Mouse (Mus musculus) midbrain, embryonic 15.5 days (tissue): ENCODE measurements at regions not wholly inside any gene's neighbourhood (a gene's known extent, or its start where the extent isn't known, plus 50 kb on each side); places are given as distances from the start of the nearest gene placed in this dataset.

Experiments
- ATAC-seq: fragments of 200-750 bp; cut with Nextera tagmentation; replicated peaks from 2 replicates; pipeline ENCODE4 v1.8.0; 2017; ENCODE audit warnings: moderate TSS enrichment
- H3K27ac ChIP-seq: fragments of 300-500 bp; sonication (generic); 2 replicates; pipeline ENCODE4 v1.5.1; 2015; ENCODE audit warnings: mild to moderate bottlenecking, inconsistent platforms
- H3K27me3 ChIP-seq: fragments of 300-500 bp; sonication (generic); replicated peaks from 2 replicates; pipeline ENCODE4 v1.6.1; 2015; ENCODE audit warnings: inconsistent platforms
- H3K36me3 ChIP-seq: fragments of 300-500 bp; sonication (generic); replicated peaks from 2 replicates; pipeline ENCODE4 v1.6.1; 2015; ENCODE audit warnings: inconsistent platforms
- H3K4me1 ChIP-seq: fragments of 300-500 bp; sonication (generic); 2 replicates; pipeline ENCODE4 v1.6.1; 2015; ENCODE audit warnings: inconsistent platforms
- H3K4me2 ChIP-seq: fragments of 300-500 bp; sonication (generic); 2 replicates; pipeline ENCODE4 v1.6.1; 2015; ENCODE audit warnings: inconsistent platforms, mild to moderate bottlenecking, moderate library complexity
- H3K4me3 ChIP-seq: fragments of 300-500 bp; sonication (generic); 2 replicates; pipeline ENCODE4 v1.5.1; 2015; ENCODE audit warnings: mild to moderate bottlenecking, inconsistent platforms
- H3K9ac ChIP-seq: fragments of 300-500 bp; sonication (generic); 2 replicates; pipeline ENCODE4 v1.6.1; 2015; ENCODE audit warnings: mild to moderate bottlenecking, inconsistent platforms
- H3K9me3 ChIP-seq: fragments of 300-500 bp; sonication (generic); 2 replicates; pipeline ENCODE4 v1.6.1; 2016; ENCODE audit warnings: inconsistent platforms
- WGBS: fragments of 180-500 bp; shearing (Covaris S2); methylation state at CpG from one replicate; pipeline ENCODE4 v1.1.7; 2015; ENCODE audit warnings: mixed read lengths; 5-methylcytosine and 5-hydroxymethylcytosine counted together

DNA sequence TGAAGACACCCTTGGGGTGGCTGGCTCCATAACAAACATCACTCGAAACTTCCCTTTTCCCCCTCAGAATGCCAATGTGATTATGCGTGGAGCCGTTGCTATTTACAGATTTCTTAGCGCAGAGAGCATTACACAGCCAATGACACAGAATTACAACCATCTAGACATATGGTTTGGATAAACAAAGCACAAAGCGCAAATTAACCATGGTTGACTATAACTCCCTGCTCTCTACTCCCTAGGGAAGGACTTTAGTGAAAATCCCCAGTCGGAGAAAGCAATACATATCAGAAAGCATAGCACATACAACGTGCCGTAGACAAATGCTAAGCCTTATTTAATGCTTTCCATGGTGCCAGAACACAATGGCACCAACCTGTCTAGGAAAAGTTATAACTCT is 131.8 kb downstream of the Tshz3 start:
- Histone ChIP-seq H3K4me1 (no peaks in the 10 kb centered on the region), H3K9me3 (no peaks in the 10 kb centered on the region), H3K4me2 (no peak overlapping the region), H3K27me3 (no peaks in the 10 kb centered on the region), H3K4me3 (no peak overlapping the region), H3K27ac (no peak overlapping the region), H3K36me3 (no peaks in the 10 kb centered on the region), H3K9ac (no peak overlapping the region)
- 79% methylated on average over 8 of the region's 8 CpGs for WGBS
- no peak for ATAC-seq

DNA sequence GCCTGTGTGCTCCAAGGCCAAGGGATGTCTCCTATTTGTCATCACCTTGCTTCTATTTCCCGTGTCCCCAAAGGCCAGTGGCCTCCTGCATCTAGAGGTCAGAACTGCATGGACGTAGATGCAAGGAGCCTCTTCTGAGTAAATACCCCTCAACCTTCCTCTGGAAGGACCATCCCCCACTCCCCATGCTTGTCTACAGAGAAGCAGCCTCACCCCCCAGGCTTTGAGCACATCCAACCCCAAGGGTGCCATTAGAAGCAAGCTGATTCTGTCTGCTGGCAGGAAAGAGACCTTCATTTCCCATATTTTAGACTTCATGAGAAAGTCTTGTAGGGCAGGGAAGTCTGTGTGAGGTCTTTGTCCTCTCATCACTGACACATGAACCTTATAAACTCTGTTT is 132.2 kb downstream of the Tshz3 start:
- Histone ChIP-seq H3K27me3 (no peaks in the 10 kb centered on the region), H3K4me3 (no peak overlapping the region), H3K9me3 (no peaks in the 10 kb centered on the region), H3K4me1 (no peaks in the 10 kb centered on the region), H3K27ac (no peak overlapping the region), H3K4me2 (no peak overlapping the region), H3K9ac (no peak overlapping the region), H3K36me3 (no peaks in the 10 kb centered on the region)
- no peak for ATAC-seq
- WGBS = 84% methylated on average over 2 of the region's 2 CpGs

DNA sequence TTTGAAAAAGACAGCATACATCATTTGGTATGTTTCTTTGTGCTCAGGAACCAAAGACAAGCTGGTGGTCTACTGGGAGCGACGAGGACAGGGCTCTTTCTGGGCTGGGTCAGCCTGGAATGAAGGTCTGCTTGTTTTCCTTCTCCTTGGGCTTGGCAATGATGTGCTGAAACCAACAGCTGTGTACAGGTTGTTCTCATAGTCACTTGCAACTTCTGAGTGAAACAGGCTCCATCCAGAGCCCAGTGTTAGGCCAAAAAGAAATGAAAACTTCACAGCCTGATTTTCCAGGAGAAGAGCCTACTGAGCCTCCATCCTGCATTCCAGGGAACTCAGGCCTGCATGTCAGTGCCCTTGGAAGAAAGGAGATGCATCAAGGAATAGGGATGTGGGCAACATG is 150.4 kb downstream of the Tshz3 start:
- no peaks in the 10 kb centered on the region for H3K9me3 ChIP-seq
- no peaks in the 10 kb centered on the region for H3K27me3 ChIP-seq
- no peak overlapping the region for H3K4me3 ChIP-seq
- H3K9ac ChIP-seq = no peak overlapping the region
- H3K4me2 ChIP-seq = no peak overlapping the region
- H3K36me3 ChIP-seq = no peaks in the 10 kb centered on the region
- H3K4me1 ChIP-seq = no peaks in the 10 kb centered on the region
- no peak for ATAC-seq
- no peak overlapping the region for H3K27ac ChIP-seq
- WGBS = 87% methylated on average over 2 of the region's 2 CpGs

- no peak overlapping the region for H3K4me3 ChIP-seq
- no peaks in the 10 kb centered on the region for H3K9me3 ChIP-seq
- WGBS = 83% methylated on average over 4 of the region's 4 CpGs
- no peak overlapping the region for H3K9ac ChIP-seq
- no peaks in the 10 kb centered on the region for H3K4me1 ChIP-seq
- H3K27me3 ChIP-seq = no peaks in the 10 kb centered on the region
- no peak for ATAC-seq
- no peak overlapping the region for H3K4me2 ChIP-seq
- H3K36me3 ChIP-seq = no peaks in the 10 kb centered on the region
- H3K27ac ChIP-seq = no peak overlapping the region
Observed at GRCm38 (mm10) chr7:36851275-36851889, 153.5 kb downstream of the Tshz3 start.

DNA sequence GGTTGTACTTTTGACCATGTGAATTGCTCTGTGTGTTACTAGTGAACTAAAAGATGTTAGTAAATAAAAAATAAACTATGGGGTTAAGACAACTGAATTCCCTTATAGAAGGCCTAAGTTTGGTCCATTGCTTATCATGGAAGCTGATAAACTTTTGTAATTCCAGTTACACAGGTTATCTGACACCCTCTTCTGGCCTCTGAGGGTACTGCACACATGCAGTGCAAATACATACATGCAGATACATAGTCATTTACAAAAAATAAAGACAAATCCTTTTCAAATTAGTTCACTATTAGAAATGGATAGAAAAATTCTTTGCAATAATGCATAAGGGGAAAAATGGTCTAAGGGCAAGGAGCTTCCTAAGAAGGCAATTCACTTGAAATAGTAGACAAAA is 156.4 kb downstream of the Tshz3 start:
- H3K27me3 ChIP-seq = no peaks in the 10 kb centered on the region
- H3K27ac ChIP-seq = no peak overlapping the region
- ATAC-seq = no peak
- no peaks in the 10 kb centered on the region for H3K36me3 ChIP-seq
- H3K4me2 ChIP-seq = no peak overlapping the region
- no peaks in the 10 kb centered on the region for H3K9me3 ChIP-seq
- H3K9ac ChIP-seq = no peak overlapping the region
- H3K4me3 ChIP-seq = no peak overlapping the region
- no peaks in the 10 kb centered on the region for H3K4me1 ChIP-seq

DNA sequence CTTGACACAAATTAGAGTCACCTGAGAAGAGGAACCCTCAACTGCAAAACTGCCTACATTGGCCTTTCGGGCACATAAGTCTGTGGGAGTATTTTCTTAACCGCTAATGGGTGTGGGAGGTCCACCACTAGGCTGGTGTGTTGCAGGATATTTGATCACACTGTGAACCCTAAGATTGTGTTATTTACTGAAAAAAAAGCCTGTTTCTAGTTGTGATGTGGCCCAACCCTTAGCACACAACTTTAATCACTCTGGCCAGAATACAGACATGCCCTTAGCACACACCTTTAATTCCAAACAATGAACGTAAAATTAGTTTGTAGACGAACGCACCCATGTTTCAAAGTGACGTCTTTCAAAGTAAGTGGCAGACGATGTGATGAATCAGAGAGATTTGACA is 161.5 kb downstream of the Tshz3 start:
- Histone ChIP-seq H3K27ac (no peak overlapping the region), H3K4me1 (no peaks in the 10 kb centered on the region), H3K4me2 (no peak overlapping the region), H3K27me3 (no peaks in the 10 kb centered on the region), H3K36me3 (no peaks in the 10 kb centered on the region), H3K4me3 (no peak overlapping the region), H3K9me3 (no peaks in the 10 kb centered on the region), H3K9ac (no peak overlapping the region)
- WGBS = 93% methylated on average over 7 of the region's 7 CpGs
- ATAC-seq = no peak

DNA sequence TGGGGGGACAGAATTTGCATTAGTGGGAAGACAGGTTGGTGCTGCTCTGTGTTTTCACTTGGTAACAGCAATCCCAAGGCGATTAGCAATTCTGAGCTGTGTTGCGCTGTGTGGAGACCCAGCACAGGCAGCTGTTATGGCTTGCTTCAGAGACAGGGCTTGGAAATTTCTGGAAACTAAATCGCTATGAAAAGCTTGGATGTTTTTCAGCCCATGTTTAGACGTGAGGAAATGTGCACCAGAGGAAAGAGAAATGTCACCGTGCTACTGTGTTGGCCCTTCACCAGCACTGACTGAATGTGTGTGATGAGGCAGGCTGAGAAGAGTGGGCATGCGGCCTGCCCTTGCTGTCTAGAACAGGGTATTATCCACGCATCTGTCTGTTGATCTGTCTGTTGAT is 164.6 kb downstream of the Tshz3 start:
- H3K4me3 ChIP-seq = no peak overlapping the region
- no peak overlapping the region for H3K9ac ChIP-seq
- no peak for ATAC-seq
- H3K27me3 ChIP-seq = no peaks in the 10 kb centered on the region
- no peaks in the 10 kb centered on the region for H3K36me3 ChIP-seq
- no peaks in the 10 kb centered on the region for H3K9me3 ChIP-seq
- no peak overlapping the region for H3K4me2 ChIP-seq
- H3K27ac ChIP-seq = no peak overlapping the region
- no peaks in the 10 kb centered on the region for H3K4me1 ChIP-seq
- 91% methylated on average over 7 of the region's 7 CpGs for WGBS

- H3K9me3 ChIP-seq = no peaks in the 10 kb centered on the region
- no peak overlapping the region for H3K9ac ChIP-seq
- H3K27me3 ChIP-seq = no peaks in the 10 kb centered on the region
- 94% methylated on average over 5 of the region's 5 CpGs for WGBS
- no peak for ATAC-seq
- no peaks in the 10 kb centered on the region for H3K36me3 ChIP-seq
- H3K4me2 ChIP-seq = no peak overlapping the region
- H3K4me1 ChIP-seq = no peaks in the 10 kb centered on the region
- H3K27ac ChIP-seq = no peak overlapping the region
- H3K4me3 ChIP-seq = no peak overlapping the region
Observed at GRCm38 (mm10) chr7:36863745-36864144, 165.8 kb downstream of the Tshz3 start.

DNA sequence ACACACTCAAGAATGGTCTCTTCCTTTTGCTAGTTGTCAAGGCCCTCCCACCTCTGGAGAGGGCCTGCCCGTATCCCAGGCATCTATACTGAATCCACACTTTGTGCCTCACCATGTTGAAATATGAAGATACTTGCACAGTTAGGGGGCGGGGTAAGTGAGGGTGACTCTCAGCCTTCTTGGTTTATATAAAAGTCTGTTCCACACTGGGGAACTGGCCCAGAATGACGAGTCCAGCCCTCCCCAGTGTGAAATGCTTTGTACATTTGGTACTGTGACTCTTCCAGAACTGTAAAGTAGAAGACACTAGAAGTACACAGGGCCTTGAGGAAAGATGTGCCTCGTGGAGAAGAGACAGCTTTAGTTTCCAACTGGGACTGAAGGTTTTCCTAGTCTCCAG is 166.8 kb downstream of the Tshz3 start:
- Histone ChIP-seq H3K36me3 (no peaks in the 10 kb centered on the region), H3K27me3 (no peaks in the 10 kb centered on the region), H3K4me3 (no peak overlapping the region), H3K4me1 (no peaks in the 10 kb centered on the region), H3K27ac (no peak overlapping the region), H3K9me3 (no peaks in the 10 kb centered on the region), H3K9ac (no peak overlapping the region), H3K4me2 (no peak overlapping the region)
- no peak for ATAC-seq
- WGBS = 74% methylated on average over 4 of the region's 4 CpGs

DNA sequence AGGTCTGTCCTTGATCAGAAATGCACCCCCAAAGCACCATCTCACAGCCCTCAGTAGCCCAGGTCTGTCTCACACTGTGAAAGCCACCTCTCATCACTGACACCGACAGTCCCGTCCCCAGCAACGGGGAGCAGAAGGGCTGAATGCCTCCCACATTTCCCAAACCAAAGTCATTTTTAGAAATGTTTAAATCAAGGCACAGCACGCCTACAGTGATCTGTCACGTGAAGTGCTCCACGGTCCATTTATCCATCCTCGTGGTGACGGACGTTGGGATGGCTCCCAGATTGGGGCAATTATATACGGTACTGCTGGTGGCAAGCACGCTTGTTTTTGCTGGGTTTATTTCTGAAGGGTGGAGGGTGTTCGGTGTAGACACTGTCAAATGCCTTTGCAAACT is 168.7 kb downstream of the Tshz3 start:
- H3K4me3 ChIP-seq = no peak overlapping the region
- no peak overlapping the region for H3K27ac ChIP-seq
- no peaks in the 10 kb centered on the region for H3K9me3 ChIP-seq
- H3K4me2 ChIP-seq = no peak overlapping the region
- WGBS = 88% methylated on average over 12 of the region's 12 CpGs
- no peak overlapping the region for H3K9ac ChIP-seq
- no peak for ATAC-seq
- no peaks in the 10 kb centered on the region for H3K4me1 ChIP-seq
- no peaks in the 10 kb centered on the region for H3K27me3 ChIP-seq
- no peaks in the 10 kb centered on the region for H3K36me3 ChIP-seq

- Histone ChIP-seq H3K4me1 (no peaks in the 10 kb centered on the region), H3K36me3 (no peaks in the 10 kb centered on the region), H3K27me3 (no peaks in the 10 kb centered on the region), H3K9ac (no peak overlapping the region), H3K4me3 (no peak overlapping the region), H3K4me2 (no peak overlapping the region), H3K9me3 (no peaks in the 10 kb centered on the region), H3K27ac (no peak overlapping the region)
- no peak for ATAC-seq
- 72% methylated on average over 5 of the region's 5 CpGs for WGBS
Observed at GRCm38 (mm10) chr7:36874004-36874403, 176.1 kb downstream of the Tshz3 start.

GRCm38 (mm10) chr7:36877686-36878085 is 179.8 kb downstream of the Tshz3 start:
- H3K4me2 ChIP-seq = no peak overlapping the region
- H3K27me3 ChIP-seq = no peaks in the 10 kb centered on the region
- H3K36me3 ChIP-seq = no peaks in the 10 kb centered on the region
- no peak for ATAC-seq
- H3K4me3 ChIP-seq = no peak overlapping the region
- H3K9me3 ChIP-seq = no peaks in the 10 kb centered on the region
- H3K27ac ChIP-seq = no peak overlapping the region
- H3K4me1 ChIP-seq = no peaks in the 10 kb centered on the region
- 50% methylated on average over 7 of the region's 7 CpGs for WGBS
- H3K9ac ChIP-seq = no peak overlapping the region

GRCm38 (mm10) chr7:36892776-36893500 is 195.0 kb downstream of the Tshz3 start:
- Histone ChIP-seq H3K4me1 (peaks cover 24% of the 10 kb centered on the region), H3K9ac (no peak overlapping the region), H3K36me3 (no peaks in the 10 kb centered on the region), H3K27me3 (peaks cover 3% of the 10 kb centered on the region), H3K9me3 (no peaks in the 10 kb centered on the region), H3K4me2 (peak overlapping the region; percentile 7; the same call in 1 of the 2 replicates), H3K27ac (0 out of 2 replicates have a peak overlapping the region, but pooled peaks have one; percentile 3), H3K4me3 (no peak overlapping the region)
- peak; percentile 83 for ATAC-seq
- WGBS = 23% methylated on average over 18 of the region's 18 CpGs
